Mouse (Mus musculus): Measurements from ENCODE around the gene Soat1.

DNA sequence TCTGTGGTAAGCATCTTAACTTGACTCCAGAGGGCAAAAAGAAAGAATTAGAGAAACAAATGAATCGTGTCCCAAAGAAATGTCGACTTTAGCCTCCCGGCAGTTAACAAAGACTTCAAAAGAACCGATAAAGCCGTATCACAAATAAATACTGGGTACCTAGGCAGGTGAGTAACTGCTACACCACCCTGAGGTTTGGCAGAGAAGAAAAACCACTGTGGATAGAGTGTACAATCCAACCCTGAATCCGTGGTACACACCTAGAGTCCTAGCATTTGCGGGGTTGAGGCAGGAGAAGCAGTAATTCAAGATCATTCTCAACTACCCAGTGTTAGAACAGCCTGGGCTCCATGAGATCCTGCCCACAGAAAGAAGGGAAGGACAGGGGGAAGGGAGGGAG lies 2.2 kb downstream of the Soat1 start:
- no peak for TF ChIP-seq CTCF (conservative IDR thresholded peaks at IDR 0.05; ENCODE audit: insufficient read depth, insufficient read length, low read depth, low read length)
- TF ChIP-seq POLR2A (IDR thresholded peaks at IDR 0.05; ENCODE audit: low read depth, low read length): no peak
